Mouse (Mus musculus): Measurements from ENCODE around the gene Xkr7.

Gene Xkr7

DNA sequence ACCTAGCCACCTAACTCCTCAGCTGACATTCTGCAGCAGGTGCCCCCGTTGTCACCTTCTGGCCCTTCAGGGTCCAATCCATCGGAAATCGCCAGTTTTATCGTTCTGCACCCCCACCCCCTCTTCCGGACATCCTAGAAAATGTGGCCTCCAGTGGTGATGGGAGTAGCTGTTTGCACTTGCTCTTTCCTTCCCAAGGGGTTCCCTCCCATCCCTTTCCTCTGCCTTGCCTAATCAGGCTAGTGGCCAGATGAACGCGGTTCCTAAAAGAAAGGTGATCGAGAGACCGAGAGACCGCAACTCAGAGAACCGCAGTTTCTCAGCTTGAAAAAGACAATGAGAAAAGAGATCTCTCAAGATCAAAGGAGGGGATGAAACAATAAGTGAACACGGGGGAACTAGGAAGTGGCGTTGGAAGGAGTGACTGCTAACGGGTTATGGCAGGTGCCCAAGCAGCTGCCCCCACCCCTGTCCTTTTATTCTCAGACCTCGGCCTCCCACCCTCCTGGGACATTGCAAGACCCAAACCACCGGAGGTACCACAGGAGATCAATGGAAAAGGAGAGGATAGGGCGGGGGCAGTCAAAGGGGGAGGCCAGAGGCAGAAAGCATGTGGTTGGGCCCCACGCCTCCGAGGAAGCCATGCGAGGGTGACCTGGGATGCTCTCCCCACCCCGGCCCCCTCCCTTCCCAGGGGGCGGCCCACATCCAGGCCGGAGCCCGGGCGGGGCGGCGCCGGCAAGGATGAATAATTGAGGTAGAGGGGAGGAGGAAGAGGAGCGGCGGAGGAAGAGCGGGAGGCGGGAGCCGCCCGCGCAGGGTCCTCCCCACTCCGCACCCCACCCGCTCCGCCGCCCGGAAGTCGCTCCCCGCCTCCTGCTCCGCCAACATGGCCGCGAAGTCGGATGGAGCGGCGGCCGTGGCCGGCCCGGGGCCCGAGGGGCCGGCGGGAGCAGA, at the start of gene Xkr7:
Gene Xkr7, plus strand, starts transcription at position 727 of the 957 bp plus-strand sequence.
- DNase-seq, result no peak

DNA sequence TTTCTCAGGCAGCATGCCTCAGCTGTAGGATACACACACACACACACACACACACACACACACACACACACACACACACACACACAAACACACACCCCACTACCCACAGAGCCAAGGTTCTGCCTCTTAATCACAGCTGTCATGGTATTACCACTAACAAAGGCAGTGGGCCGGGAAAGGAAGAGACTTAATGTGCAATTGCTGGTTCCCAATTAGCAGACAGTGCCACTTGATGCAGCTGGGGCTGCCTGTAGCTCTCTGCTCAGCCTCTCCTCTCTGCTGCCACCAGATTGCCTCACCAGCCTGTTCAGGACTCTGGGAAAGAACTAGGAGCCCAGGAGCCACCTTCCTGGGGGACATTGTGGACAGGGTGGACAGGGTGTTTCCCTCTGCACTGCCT, 46.1 kb upstream of the Xkr7 start:
- no peak for DNase-seq

DNA sequence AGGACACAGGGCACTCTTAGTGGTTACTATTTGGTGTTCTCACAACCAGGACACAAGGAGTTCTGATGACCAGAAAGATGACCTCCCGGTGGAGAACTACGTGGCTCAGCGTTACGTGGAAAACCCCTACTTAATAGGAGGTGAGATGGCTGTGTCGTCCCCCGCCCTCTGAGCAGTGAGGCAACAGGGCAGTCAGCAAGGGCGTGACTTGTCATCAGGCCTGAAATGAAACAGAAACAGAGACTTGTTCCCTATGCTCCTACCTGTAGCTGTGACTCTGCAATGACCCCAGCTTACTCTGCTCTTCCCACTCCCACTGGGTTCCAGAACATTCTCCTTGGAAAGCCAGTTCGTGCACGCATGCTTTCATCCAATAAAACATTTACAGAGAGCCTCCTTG, 40.1 kb upstream of the Xkr7 start:
- DNase-seq, result no peak

DNA sequence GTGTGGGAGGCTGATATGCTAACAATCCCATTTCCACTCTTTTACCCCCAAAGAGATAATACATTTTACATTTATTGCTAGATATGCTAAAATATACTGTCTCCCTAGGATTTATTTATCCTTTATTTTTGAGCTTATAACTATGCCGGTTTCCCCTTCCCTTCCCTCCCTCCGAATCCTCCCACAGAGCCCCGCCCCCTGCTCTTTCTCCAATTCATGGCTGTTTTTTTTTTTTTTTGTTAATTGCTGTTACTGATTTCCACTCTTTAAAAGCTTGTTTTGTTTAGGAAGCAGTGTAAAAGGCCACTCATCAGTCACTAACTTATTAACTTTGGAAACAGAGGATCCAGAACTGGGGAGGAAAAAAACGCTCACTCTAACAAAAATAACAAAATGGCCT, 34.6 kb upstream of the Xkr7 start:
- no peak for DNase-seq

DNA sequence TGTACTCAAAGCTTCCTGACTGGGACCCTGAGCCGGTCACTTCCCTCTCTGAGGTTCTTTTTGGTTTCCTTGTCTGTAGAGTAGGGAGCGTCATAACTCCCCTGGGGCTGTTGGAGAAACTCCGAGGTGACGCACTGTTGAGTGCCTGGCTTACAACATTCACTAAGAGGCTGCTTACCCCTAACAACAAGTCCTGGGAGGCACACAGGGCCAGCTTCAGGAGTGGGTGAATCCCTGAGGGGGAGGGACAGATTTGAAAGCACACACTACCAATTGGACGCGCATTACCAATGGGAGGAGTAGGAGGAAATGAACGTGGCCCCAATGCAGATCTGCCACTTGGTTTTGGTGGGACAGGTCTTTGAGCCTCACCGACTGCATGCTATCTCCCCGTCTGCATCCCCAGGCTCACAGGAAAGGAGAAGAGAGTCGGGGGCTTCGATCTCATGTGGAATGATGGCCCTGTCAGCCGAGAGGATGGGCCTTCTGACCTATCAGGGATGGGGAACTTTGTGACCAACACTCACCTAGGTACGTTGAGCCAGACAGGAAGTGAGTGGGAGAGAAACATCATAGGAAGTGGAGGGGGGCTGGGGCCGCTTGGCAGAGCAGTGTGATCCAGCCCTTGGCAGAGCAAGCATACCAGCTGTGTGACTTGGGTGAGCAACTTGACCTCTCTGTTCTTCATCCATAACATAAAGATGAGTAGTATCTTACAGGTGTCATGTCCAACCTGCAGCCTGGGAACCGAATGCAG, 29.0 kb upstream of the Xkr7 start:
- no peak for DNase-seq

DNA sequence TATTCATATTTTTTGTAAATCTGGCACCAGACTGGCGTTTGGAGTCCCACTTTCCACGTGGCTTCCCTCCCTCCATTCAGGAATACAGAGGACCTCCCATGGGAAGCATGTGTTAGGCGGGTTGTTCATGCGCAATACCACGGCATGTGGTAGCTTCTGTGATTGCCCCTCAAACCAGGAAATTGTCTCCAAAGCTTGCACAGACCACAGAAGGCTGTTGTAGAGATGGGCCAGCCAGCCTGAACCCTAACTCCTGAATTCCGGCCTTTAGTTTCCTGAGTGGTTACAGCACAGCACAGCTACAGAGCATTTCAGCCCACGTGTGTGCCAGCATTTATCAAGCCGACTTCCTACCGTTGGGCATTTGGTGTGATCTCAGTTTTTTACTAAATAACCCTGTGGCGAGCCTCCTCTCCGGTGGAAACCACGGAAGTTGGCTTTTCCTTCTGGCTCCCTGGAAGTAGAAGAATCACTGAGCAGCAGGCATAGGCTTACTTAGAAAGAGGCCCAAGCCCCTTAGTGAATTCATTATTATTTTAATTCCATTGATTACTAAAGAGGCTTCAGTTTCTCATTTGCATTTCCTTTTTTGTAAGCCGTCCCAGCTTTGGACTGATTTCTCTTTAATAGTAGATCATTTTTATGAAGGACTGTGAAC, 27.8 kb upstream of the Xkr7 start:
- no peak for DNase-seq

DNA sequence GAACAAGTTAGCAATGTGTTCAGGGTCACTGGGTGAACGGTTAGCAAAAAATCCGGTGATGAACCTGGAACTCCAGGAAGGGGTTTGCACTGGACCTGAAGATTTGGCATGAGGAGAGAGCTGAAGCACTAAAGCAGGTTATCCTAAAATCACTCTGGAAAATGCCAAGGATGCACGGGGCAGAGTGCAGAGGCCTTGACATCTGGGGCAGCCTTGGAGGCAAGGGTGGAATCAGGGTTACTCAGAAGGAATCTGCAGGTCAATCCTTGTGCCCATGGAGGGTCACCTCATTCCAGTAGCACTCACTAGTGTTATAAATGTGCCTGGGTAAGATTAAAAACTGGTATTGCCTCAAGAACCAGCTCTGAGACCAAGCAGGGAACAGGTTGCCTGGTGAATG, 25.7 kb upstream of the Xkr7 start:
- no peak for DNase-seq

DNA sequence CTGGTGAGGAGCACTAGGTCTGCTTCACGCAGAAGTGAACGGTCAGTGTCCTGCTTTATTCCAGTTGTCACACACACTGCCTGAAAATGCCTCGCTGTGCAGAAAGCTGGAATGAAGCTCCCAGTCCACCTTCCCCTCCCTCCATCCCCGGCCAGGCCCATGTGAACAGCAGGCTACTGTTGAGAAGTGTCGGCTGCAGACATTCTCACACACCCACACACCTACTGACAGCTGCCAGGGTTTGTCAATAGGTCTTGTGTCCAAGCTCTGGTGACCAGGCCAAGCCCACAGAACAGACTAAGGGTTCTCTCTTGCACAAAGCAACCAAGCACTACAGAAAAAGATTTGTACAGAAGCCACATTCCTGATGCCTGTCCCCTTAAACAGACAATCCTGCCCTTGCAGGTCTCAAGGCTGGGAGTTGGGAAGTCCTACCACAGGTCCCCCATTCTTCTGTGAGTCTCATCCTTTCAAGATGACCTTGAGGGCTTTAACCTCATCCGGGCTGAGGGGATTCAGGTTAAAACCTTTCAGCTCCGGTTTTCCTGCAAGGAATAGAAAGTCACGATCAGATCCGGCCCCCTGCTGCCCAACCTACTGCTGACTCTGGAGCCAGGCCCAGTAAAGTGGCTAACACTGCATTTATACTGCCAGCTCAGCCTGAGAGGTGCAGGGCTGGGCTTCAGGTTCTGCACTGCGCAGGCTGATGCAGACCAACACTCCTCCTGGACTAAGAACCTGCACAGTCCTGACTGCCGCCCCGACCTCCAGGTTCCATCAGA, 22.3 kb upstream of the Xkr7 start:
- no peak for DNase-seq

DNA sequence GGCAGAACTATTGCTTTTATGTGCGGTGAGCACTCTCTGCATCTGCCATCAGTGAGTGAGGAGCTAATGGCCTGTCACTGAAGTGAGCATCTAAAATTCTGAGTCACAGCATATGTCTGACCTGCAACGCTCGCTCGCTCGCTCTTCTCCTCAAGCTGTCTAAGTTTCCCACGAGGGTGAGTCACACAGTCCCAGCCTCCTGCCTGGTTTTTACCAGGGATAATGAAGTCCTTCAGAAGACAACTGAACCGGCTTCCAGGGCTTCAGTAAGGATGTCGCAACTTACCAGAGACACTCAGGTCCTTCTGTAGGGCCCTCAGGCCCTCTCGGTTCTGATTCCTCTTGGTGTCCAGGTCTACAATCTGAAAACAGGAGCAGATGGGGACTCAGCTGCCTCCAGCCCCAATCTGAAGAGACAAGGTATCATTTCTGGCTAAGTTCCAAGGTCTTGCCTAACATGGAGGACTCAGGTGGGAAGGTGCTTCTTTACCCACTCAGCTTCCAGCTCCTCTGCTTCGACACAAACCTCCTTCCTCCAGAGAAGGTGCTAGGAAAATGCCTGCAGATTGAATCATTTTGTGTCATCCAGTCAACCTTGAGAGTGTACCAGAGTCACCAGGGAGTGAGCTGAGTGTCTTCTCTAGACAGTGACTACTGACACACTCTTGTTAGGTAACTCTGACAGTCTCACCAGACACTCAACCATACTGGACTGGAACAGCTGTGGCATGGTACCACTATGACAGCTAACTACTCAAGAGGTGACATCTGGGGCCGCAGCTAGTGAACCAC, 17.7 kb upstream of the Xkr7 start:
- no peak for DNase-seq

DNA sequence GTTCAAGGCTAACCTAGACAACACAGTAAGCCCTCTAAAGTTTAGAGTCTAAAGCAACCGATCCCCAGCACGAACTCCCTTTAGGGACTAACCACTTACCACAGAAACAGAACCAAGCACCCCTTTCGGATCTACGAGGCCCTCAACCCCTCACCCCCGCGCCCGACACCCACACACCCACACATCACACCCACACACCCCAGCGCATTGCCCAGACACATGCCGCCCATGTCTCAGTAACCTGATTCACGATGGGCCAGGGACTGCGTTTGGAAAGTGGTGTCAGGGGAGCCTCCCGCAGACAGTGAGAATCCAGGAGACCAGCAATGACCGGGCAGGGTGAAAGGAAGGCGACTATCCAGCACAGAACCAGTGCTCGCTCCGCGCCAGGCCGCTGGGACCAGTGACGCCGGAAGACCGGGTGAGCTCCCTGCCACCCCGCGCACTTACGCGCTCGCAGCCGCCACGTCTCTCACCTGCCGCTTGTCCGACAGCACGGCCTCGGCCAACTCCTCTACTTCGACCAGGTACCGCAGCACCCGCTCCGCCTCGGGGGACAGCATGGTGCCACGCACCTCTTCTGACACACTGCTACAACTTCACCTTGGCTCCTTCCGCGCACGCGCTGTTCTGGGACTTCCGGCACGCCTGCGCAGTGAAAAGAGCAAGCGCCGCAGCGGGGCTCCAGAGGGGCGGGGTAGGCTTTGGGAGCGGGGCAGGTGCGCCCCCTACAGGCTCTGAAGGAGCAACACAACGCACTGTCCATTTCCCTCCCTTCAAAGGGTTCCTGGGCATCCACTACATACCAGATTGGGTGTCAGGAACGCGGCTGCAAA, 16.7 kb upstream of the Xkr7 start, which contains the start of gene Pdrg1:
Gene Pdrg1, minus strand, starts transcription at position 670 of the 836 bp plus-strand sequence.
- DNase-seq, result peak; percentile 93 to 95

DNA sequence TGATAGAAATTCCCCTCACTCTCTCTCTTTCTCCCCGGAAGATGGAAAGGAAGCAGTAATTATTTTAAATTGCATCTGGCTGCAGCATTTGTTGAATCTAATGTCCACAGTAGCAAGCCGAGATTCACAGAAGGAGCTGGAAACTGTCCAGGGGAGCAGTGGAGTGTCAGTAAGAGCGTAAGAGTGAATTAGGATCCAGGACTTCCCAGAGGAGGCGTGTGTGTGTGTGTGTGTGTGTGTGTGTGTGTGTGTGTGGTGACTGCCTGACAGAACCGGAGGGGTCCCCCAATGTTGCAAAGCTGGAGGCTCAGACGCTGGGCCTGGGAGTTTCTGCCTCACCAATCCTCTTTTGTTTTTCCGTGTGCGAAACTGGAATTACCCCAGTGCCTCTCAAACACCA, 15.8 kb upstream of the Xkr7 start:
- DNase-seq, result no peak

DNA sequence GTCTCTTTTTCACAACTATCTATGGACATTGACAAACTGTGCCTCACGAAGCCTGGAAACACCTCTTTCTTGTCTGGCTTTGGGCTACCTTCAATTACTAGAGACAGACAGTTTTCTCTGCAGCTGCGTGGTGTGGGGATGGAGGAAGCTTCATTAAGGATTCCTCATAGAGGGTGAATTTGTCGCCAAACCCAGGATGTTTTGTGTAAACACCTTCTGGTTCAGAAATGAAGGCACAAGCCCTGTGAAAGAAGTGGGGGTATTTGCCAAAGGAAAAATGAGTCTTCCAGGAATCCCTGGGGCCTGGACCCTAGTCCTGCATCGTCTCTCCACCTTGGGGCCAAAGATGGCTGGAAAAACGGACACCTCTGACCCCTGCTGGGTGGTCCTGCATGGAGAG, 14.9 kb upstream of the Xkr7 start:
- no peak for DNase-seq

DNA sequence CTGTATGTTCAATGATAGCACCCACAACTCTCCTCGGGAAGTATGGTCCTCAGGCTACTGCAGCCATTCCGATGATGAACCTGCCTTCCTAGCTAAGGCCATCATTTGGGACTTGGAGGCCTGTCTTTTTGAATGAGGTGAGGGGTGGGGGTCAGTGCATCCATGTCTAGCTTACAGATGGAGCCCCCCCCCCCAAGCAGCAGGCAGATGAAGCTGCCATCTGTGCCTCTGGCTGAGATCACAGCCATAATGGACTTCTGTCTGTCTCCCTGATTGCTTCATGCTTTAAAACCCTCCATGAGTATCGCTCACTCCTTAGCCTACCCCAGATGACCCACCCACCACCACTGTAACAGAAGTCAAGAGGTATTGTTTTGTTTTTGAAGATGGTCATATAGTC, 12.3 kb upstream of the Xkr7 start:
- DNase-seq, result no peak

DNA sequence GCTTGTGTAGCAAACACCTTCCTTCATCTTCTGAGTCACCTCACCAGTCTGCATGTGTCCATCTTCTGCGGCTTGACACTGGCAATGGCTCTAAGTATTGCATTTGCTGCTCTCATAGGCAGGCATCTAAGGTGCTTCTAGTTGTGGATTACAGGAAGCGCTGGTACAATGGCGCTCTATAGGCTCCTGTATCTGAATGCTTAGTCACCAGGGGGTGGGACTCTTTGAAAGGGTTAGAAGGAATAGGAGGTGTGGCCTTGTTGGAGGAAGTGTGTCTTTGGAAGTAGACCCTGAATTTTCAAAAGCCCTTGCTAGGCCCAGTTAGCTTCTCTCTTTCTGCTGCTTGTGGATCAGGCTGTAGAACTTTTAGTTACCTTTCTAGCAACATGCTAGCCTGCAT, 10.5 kb upstream of the Xkr7 start:
- DNase-seq, result no peak

DNA sequence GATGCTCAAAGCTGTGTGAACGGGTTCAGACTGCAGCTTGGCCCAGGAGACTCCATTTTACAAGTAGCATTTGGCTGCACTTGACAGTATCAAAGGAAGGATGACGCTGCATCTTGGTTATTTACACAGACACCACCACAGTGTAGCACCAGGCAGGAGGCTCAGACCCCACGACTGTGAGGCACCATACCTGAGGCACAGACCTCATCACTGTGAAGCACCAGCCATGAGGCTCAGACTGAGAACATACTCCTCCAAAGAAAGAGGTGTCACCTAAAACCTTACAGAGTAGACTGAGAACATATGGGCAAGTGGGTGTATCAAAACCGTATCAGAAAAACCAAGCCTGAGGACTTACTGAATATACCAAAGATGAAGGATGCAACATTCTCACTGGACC, 8.8 kb upstream of the Xkr7 start:
- DNase-seq, result no peak

DNA sequence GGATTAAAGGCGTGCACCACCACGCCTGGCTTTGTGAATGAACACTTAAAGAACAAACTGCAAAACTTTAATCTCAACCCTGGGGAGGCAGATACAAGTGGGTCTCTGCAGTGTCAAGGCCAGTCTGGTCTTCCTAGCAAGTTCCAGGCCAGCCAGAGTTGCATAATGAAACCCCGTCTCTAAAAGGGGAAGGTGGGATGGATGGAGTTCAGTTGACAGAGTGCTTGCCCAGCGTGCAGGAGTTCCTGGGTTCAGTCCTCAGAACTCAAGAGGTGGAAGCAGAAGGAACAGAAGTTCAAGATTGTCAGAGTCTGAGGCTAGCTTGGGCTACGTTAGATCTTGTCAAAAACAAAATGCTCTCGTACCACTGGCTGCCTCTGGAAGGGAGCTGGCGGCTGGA, 5.6 kb upstream of the Xkr7 start:
- no peak for DNase-seq

DNA sequence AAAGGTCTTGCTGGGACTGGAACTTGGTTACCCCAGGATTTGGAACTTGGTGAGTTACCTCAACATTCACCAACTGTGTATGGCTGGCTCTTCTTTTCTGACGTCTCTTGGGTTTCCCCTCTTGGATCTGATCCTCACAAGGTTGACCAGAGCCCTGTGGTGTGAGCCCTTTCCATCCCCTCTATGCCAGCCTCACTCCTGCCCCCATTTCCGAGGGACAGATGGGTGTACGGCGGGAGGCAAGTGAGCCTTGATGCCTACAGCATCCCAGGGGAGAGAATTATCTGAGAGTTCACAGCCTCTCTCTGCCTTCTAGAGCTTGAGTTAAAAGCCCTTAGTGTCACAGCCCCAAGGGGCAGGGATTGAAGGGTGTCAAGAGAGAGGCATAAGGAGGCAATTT, 4.2 kb upstream of the Xkr7 start:
- DNase-seq, result no peak

DNA sequence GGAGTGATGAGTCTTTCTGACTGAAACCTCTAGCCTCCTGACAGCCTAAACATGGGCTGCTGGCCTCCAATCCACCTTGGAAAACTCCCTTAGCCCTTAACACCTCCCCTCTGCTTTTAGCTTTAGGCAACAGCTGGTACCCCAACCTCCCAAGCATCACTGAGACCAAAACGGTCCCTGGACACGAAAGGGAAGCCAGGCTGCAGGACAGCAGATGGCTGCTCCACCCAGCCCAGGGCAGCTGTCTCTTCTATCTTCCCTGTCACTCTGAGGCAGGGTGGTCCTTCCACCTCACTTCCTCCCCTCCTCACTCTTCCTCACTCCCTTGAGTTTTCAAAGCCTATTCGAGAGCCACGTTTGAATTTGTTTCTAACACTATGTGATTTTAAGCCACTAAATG, 1.2 kb upstream of the Xkr7 start:
- no peak for DNase-seq

DNA sequence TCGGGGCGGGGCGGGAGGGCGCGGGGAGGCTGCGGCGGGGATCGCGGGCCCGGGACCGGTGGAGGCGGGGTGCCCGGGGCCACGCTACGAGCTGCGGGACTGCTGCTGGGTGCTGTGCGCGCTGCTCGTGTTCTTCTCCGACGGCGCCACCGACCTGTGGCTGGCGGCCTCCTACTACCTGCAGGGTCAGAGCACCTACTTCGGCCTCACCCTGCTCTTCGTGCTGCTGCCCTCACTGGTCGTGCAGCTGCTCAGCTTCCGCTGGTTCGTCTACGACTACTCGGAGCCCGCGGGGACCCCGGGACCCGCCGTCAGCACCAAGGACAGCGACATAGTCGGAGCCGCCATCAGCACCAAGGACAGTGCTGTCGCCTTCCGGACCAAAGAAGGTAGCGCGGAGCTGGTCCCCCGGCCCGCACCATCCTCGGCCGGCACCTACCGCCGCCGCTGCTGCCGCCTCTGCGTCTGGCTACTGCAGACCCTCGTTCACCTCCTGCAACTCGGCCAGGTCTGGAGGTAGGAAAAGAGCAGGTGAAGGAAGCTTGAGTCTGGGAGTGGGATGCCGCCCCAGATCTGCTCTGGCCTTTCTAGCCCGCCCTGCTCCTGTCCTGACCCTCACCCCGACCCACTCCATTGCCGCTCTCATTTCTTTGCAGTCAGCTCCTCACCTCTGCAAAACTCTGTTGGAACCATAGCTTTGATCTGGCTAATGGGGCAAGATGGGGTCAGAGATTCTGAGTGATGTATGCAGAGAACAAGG, 611 bp downstream of the Xkr7 start:
- DNase-seq, result peak; percentile 41 to 50

DNA sequence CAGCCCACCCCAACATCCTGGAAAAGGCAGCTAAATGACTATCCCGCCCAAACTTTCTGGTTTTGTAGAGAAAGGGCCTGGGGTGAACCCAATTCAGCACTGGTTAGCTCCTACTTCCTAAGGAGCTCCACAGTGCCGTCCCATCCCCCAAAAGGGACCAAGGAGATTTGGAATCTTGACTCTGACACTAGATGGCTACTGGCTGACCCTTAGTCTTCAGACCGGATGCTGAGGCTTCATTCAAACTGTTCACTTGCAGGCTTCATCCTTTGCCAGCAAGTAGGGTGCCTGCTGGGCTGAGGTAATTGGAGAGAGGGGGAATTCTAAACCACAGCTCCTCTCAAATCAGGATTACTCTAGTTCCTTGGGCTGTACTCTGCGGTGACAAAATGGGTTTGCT, 1.3 kb downstream of the Xkr7 start:
- no peak for DNase-seq
